Mouse (Mus musculus): ENCODE data around the gene Thsd7a.

Gene Thsd7a

GRCm38 (mm10) chr6:12506877-12507276 is 242.3 kb downstream of the Thsd7a start:
- DNase-seq (ENCODE audit: low spot score in 2 of 2): no peak

- DNase-seq (ENCODE audit: low spot score in 2 of 2): no peak
Measured at GRCm38 (mm10) chr6:12503867-12504266, 245.3 kb downstream of the Thsd7a start.

GRCm38 (mm10) chr6:12500888-12501287 is 248.3 kb downstream of the Thsd7a start:
- no peak for DNase-seq (ENCODE audit: low spot score in 2 of 2)

GRCm38 (mm10) chr6:12499866-12500265 is 249.3 kb downstream of the Thsd7a start:
- no peak for DNase-seq (ENCODE audit: low spot score in 2 of 2)

GRCm38 (mm10) chr6:12493571-12493970 is 255.6 kb downstream of the Thsd7a start:
- no peak for DNase-seq (ENCODE audit: low spot score in 2 of 2)

- no peak for DNase-seq (ENCODE audit: low spot score in 2 of 2)
Measured at GRCm38 (mm10) chr6:12488882-12489281, 260.3 kb downstream of the Thsd7a start.

- DNase-seq (ENCODE audit: low spot score in 2 of 2): no peak
Measured at GRCm38 (mm10) chr6:12481527-12482163, 267.6 kb downstream of the Thsd7a start.

GRCm38 (mm10) chr6:12478359-12478758 is 270.9 kb downstream of the Thsd7a start:
- no peak for DNase-seq (ENCODE audit: low spot score in 2 of 2)

GRCm38 (mm10) chr6:12470935-12471334 is 278.3 kb downstream of the Thsd7a start:
- DNase-seq (ENCODE audit: low spot score in 2 of 2): no peak

GRCm38 (mm10) chr6:12467339-12468124 is 281.7 kb downstream of the Thsd7a start:
- no peak for DNase-seq (ENCODE audit: low spot score in 2 of 2)

GRCm38 (mm10) chr6:12458841-12459240 is 290.4 kb downstream of the Thsd7a start:
- no peak for DNase-seq (ENCODE audit: low spot score in 2 of 2)

- no peak for DNase-seq (ENCODE audit: low spot score in 2 of 2)
Measured at GRCm38 (mm10) chr6:12457451-12457850, 291.8 kb downstream of the Thsd7a start.

GRCm38 (mm10) chr6:12454876-12455485 is 294.2 kb downstream of the Thsd7a start:
- DNase-seq (ENCODE audit: low spot score in 2 of 2): no peak

- no peak for DNase-seq (ENCODE audit: low spot score in 2 of 2)
Measured at GRCm38 (mm10) chr6:12454132-12454531, 295.1 kb downstream of the Thsd7a start.

- no peak for DNase-seq (ENCODE audit: low spot score in 2 of 2)
Measured at GRCm38 (mm10) chr6:12448851-12449250, 300.4 kb downstream of the Thsd7a start.

- DNase-seq (ENCODE audit: low spot score in 2 of 2): no peak
Measured at GRCm38 (mm10) chr6:12445486-12445885, 303.7 kb downstream of the Thsd7a start.

- no peak for DNase-seq (ENCODE audit: low spot score in 2 of 2)
Measured at GRCm38 (mm10) chr6:12439561-12439960, 309.6 kb downstream of the Thsd7a start.

GRCm38 (mm10) chr6:12419070-12419469 is 330.1 kb downstream of the Thsd7a start:
- no peak for DNase-seq (ENCODE audit: low spot score in 2 of 2)

GRCm38 (mm10) chr6:12416976-12417375 is 332.2 kb downstream of the Thsd7a start:
- DNase-seq (ENCODE audit: low spot score in 2 of 2): no peak

- no peak for DNase-seq (ENCODE audit: low spot score in 2 of 2)
Measured at GRCm38 (mm10) chr6:12404441-12404840, 344.8 kb downstream of the Thsd7a start.

- DNase-seq (ENCODE audit: low spot score in 2 of 2): no peak
Measured at GRCm38 (mm10) chr6:12402996-12403395, 346.2 kb downstream of the Thsd7a start.

- DNase-seq (ENCODE audit: low spot score in 2 of 2): no peak
Measured at GRCm38 (mm10) chr6:12397776-12398522, 351.3 kb downstream of the Thsd7a start.
